In genomic region chr9:23340551-23340950, GRCm38 (mm10) we compare ENCODE assay signal across 16 mouse cellular contexts.
A peak's percentile ranks its signal among the peaks of the same experiment; 100 is the strongest.
DNase-seq lines count a peak whose midpoint lies in the region.
"Had no signal": no experiment of that assay in that cellular context is flagged by ENCODE, and none has a peak within 500 bp of the region (broad histone marks: within the 10 kb centered on the region; RNA-seq: fewer than 3 reads in every experiment).

No protein-coding gene starts in this region.

- DNase-seq in 3T3-L1 (ENCODE audit: low read depth, low spot score) = peak; percentile 54
- DNase-seq in Muller cell, postnatal 12 days (ENCODE audit: inconsistent ontology term) = peak; percentile 91
- DNase-seq in fibroblast of lung, adult 2 months (ENCODE audit: low read depth) = peak; percentile 31
- DNase-seq in kidney, adult 8-10 months = no peak
- DNase-seq in layer of hippocampus, postnatal 10 days (ENCODE audit: low spot score in 2 of 2) = no peak
- DNase-seq: adrenal gland, adult 2 months; adrenal gland, postnatal 10 days; adrenal gland, postnatal 25 days; B cell, adult 2 months; cerebellum, adult 11 months; cerebellum, adult 18-20 months; cerebellum, adult 8-10 months; cerebellum, adult 9-11 months; cerebellum, postnatal 14 days; cerebellum, postnatal 36 days; embryo, embryonic 11 days had no signal

Comparison
In these comparisons a context has a peak if more than half of its experiments do, and no peak if none do; other contexts are left out.
1. DNase-seq: peak in 3T3-L1 (single experiment), Muller cell, postnatal 12 days (single experiment) and fibroblast of lung, adult 2 months (single experiment); none in kidney, adult 8-10 months (0 of 2) and layer of hippocampus, postnatal 10 days (0 of 2).